Mouse (Mus musculus) hindbrain, embryonic 11.5 days (tissue): ENCODE results near the gene Ptprm. TPM values are rescaled to one million over a fixed set of nuclear protein-coding genes. Genes with fewer than 3 reads are reported as not detected.

ENCODE experiments used
- ATAC-seq: fragments of 200-750 bp; cut with Nextera tagmentation; 2 replicates; pipeline ENCODE4 v1.8.0; 2017; ENCODE audit warnings: mild to moderate bottlenecking, moderate TSS enrichment, moderate library complexity; ENCODE audit not compliant: low FRiP score
- DNase-seq: peaks from one replicate; pipeline ENCODE4 v3.0.0-alpha.2; 2015; ENCODE audit warnings: low spot score
- H3K27ac ChIP-seq: fragments of 300-500 bp; sonication (generic); 2 replicates; pipeline ENCODE4 v1.5.1; 2014; ENCODE audit warnings: mild to moderate bottlenecking, low read depth, low read length
- H3K27me3 ChIP-seq: fragments of 300-500 bp; sonication (generic); 2 replicates; pipeline ENCODE4 v1.6.1; 2014; ENCODE audit warnings: mild to moderate bottlenecking, low read length, moderate library complexity, mixed read lengths; ENCODE audit not compliant: control insufficient read depth, insufficient read depth
- H3K36me3 ChIP-seq: fragments of 300-500 bp; sonication (generic); 2 replicates; pipeline ENCODE4 v1.6.1; 2014; ENCODE audit warnings: mild to moderate bottlenecking, low read length, moderate library complexity, mixed read lengths; ENCODE audit not compliant: control insufficient read depth, insufficient read depth
- H3K4me1 ChIP-seq: fragments of 300-500 bp; sonication (generic); replicated peaks from 2 replicates; pipeline ENCODE4 v1.6.1; 2014; ENCODE audit warnings: low read length, mixed read lengths; ENCODE audit not compliant: control insufficient read depth, insufficient read depth
- H3K4me2 ChIP-seq: fragments of 300-500 bp; sonication (generic); replicated peaks from 2 replicates; pipeline ENCODE4 v1.6.1; 2014; ENCODE audit warnings: mild to moderate bottlenecking, low read depth, low read length
- H3K4me3 ChIP-seq: fragments of 300-500 bp; sonication (generic); 2 replicates; pipeline ENCODE4 v1.5.1; 2014; ENCODE audit warnings: low read depth, low read length
- H3K9ac ChIP-seq: fragments of 300-500 bp; sonication (generic); 2 replicates; pipeline ENCODE4 v1.6.1; 2014; ENCODE audit warnings: low read depth, low read length
- H3K9me3 ChIP-seq: fragments of 300-500 bp; sonication (generic); 2 replicates; pipeline ENCODE4 v1.6.1; 2016; ENCODE audit warnings: low read length; ENCODE audit not compliant: control insufficient read depth
- WGBS: fragments of 180-500 bp; shearing (Covaris S2); extraction: QIAGEN DNeasy Blood & Tissue Kit; methylation state at CpG from one replicate; pipeline ENCODE4 v1.1.7; 2014; 5-methylcytosine and 5-hydroxymethylcytosine counted together
- polyA plus RNA-seq: library from polyadenylated mRNA; unstranded; fragments of >200 nt; fragmentation: Nextera tagmentation; extraction: Ambion mirVana; gene quantifications from 2 replicates; pipeline ENCODE4 v1.2.1, GENCODE M21; 2014

Ptprm gene
- polyA plus RNA-seq, 1 experiment from 2014 or later, result 11.2 TPM

- Histone ChIP-seq H3K27me3 (no peaks in the 10 kb centered on the region), H3K27ac (no peak overlapping the region), H3K4me1 (no peaks in the 10 kb centered on the region), H3K4me2 (no peak overlapping the region), H3K4me3 (no peak overlapping the region), H3K9me3 (no peaks in the 10 kb centered on the region), H3K36me3 (no peaks in the 10 kb centered on the region), H3K9ac (no peak overlapping the region)
- 71% methylated on average over 5 of the region's 5 CpGs for WGBS
- DNase-seq (no peak), ATAC-seq (no peak)
These were observed 654.4 kb downstream of the Ptprm start for GRCm38 (mm10) chr17:66699896-66700295.

GRCm38 (mm10) chr17:66697650-66698049 is 656.6 kb downstream of the Ptprm start:
- Histone ChIP-seq H3K36me3 (no peaks in the 10 kb centered on the region), H3K4me1 (no peaks in the 10 kb centered on the region), H3K27me3 (no peaks in the 10 kb centered on the region), H3K4me2 (no peak overlapping the region), H3K4me3 (no peak overlapping the region), H3K27ac (no peak overlapping the region), H3K9ac (no peak overlapping the region), H3K9me3 (no peaks in the 10 kb centered on the region)
- no peak for ATAC-seq
- no peak for DNase-seq
- 88% methylated on average over 12 of the region's 12 CpGs for WGBS

GRCm38 (mm10) chr17:66696531-66697172 is 657.6 kb downstream of the Ptprm start:
- Histone ChIP-seq H3K4me1 (no peaks in the 10 kb centered on the region), H3K36me3 (no peaks in the 10 kb centered on the region), H3K4me2 (no peak overlapping the region), H3K4me3 (no peak overlapping the region), H3K27ac (no peak overlapping the region), H3K9me3 (no peaks in the 10 kb centered on the region), H3K27me3 (no peaks in the 10 kb centered on the region), H3K9ac (no peak overlapping the region)
- ATAC-seq (no peak), DNase-seq (no peak)
- 68% methylated on average over 10 of the region's 10 CpGs for WGBS

DNA sequence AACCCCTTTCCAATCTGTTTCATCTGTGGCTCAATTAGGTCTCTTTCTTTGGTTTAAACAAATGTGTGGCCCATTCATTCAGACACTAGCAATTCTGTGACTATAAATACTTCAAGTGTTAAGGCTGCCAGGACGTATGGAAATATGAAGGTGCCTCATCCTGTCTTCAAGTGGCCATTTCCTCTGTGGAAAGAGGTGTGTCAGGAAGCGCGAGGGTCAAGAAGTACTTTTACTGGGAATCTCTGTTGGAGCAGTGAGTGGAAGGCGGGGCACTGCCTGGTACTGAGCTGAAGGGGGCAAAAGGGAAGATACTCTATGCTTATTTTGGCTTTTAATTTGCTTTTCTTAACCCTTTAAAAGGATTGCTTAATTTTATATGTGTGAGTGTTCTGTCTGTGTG is 659.9 kb downstream of the Ptprm start:
- DNase-seq, result no peak
- Histone ChIP-seq H3K4me2 (no peak overlapping the region), H3K9me3 (no peaks in the 10 kb centered on the region), H3K27ac (no peak overlapping the region), H3K4me1 (no peaks in the 10 kb centered on the region), H3K9ac (no peak overlapping the region), H3K4me3 (no peak overlapping the region), H3K27me3 (no peaks in the 10 kb centered on the region), H3K36me3 (no peaks in the 10 kb centered on the region)
- 85% methylated on average over 4 of the region's 4 CpGs for WGBS
- ATAC-seq, result no peak

DNA sequence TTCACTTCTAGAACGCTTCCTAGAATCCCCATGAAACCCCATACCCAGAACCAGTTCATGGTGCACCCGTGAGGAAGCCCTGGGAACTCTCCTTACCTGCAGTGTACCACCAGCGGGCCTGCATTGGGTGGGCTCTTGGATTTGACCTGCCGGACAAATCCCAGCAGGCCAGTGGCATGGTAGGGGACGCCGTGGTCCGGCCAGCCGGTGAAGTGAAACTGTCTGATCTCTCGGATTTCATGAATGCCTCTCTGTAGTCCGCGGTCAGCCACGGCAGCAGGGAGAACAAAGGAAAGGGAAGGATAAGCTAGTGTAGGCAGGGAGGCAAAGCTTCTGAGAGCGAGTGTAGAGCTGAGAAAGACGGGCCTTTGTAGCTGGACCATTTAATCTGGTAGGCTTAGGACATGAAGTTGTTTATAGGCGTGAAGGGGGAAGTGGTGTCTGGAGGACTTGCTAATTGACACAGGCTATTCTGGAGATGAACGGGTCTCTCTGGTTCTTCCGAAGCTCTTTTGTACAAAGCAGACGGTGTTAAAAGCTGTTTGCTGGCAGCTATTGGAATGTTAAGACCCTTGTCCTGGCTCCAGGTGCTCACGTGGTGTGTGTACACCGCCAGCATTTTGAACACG is 660.5 kb downstream of the Ptprm start:
- H3K4me1 ChIP-seq, result no peaks in the 10 kb centered on the region
- no peak overlapping the region for H3K4me3 ChIP-seq
- peak overlapping the region; percentile 11; the same call in 1 of the 2 replicates for H3K4me2 ChIP-seq
- peak; percentile 47; the same call in 1 of the 2 replicates for ATAC-seq
- H3K9ac ChIP-seq, result 0 out of 2 replicates have a peak overlapping the region, but pooled peaks have one; percentile 20
- 0 out of 2 replicates have a peak overlapping the region, but pooled peaks have one; percentile 17 for H3K27ac ChIP-seq
- no peaks in the 10 kb centered on the region for H3K27me3 ChIP-seq
- H3K9me3 ChIP-seq, result no peaks in the 10 kb centered on the region
- no peaks in the 10 kb centered on the region for H3K36me3 ChIP-seq
- WGBS, result 48% methylated on average over 21 of the region's 21 CpGs
- peak; percentile 38 for DNase-seq

GRCm38 (mm10) chr17:66692941-66693675 is 661.1 kb downstream of the Ptprm start:
- Histone ChIP-seq H3K36me3 (no peaks in the 10 kb centered on the region), H3K27ac (0 out of 2 replicates have a peak overlapping the region, but pooled peaks have one; percentile 17), H3K9ac (no peak overlapping the region), H3K4me3 (no peak overlapping the region), H3K9me3 (no peaks in the 10 kb centered on the region), H3K27me3 (no peaks in the 10 kb centered on the region), H3K4me2 (no peak overlapping the region), H3K4me1 (no peaks in the 10 kb centered on the region)
- 93% methylated on average over 16 of the region's 16 CpGs for WGBS
- ATAC-seq (no peak), DNase-seq (no peak)

- DNase-seq, result no peak
- WGBS, result 91% methylated on average over 9 of the region's 9 CpGs
- H3K27ac ChIP-seq, result no peak overlapping the region
- no peaks in the 10 kb centered on the region for H3K36me3 ChIP-seq
- no peak for ATAC-seq
- no peak overlapping the region for H3K9ac ChIP-seq
- H3K4me1 ChIP-seq, result no peaks in the 10 kb centered on the region
- H3K27me3 ChIP-seq, result no peaks in the 10 kb centered on the region
- H3K4me2 ChIP-seq, result no peak overlapping the region
- no peaks in the 10 kb centered on the region for H3K9me3 ChIP-seq
- H3K4me3 ChIP-seq, result no peak overlapping the region
These were observed 666.1 kb downstream of the Ptprm start for GRCm38 (mm10) chr17:66688179-66688578.

- H3K9ac ChIP-seq, result no peak overlapping the region
- no peak overlapping the region for H3K27ac ChIP-seq
- no peaks in the 10 kb centered on the region for H3K27me3 ChIP-seq
- no peak for ATAC-seq
- no peaks in the 10 kb centered on the region for H3K4me1 ChIP-seq
- H3K4me2 ChIP-seq, result no peak overlapping the region
- H3K9me3 ChIP-seq, result no peaks in the 10 kb centered on the region
- no peaks in the 10 kb centered on the region for H3K36me3 ChIP-seq
- WGBS, result 84% methylated on average over 4 of the region's 4 CpGs
- DNase-seq, result no peak
- no peak overlapping the region for H3K4me3 ChIP-seq
These were observed 666.7 kb downstream of the Ptprm start for GRCm38 (mm10) chr17:66687543-66687942.
